Mouse (Mus musculus): ENCODE data around the gene Tbc1d8.

The Tbc1d8 gene

DNA sequence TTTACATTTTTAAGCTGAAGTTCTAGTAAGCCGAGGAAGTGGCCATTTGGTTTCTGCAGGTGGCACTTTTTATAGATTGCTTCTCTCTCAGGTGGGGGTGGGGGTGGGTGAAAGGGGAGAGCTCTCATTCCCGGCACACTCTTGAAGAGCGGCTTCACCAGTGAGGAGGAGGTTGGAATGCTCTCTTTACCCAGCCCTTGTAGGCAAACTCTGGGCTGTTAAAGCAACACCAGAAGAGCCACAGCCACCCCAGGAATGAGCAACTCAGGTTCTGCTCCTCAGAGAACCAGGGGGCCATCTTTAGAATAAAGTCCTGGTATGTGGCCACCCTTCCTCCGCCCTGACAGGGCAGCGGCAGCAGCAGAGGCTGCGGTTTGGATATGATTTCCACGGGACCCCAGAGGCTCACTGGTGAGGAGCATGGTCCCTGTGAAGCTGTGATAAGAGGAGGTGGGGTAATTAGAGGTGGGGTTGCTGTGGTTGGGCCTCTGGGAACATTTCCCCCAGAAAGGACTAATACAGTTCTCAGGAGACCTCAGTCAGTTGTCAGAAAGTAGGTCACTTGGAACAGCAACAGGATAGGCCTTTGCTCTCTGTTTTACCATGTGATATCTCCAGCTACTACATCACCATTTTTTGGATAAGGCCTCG lies 85.2 kb downstream of the Tbc1d8 start:
- no peak for DNase-seq

GRCm38 (mm10) chr1:39392189-39392588 lies 86.4 kb downstream of the Tbc1d8 start:
- DNase-seq, result peak; percentile 84

GRCm38 (mm10) chr1:39391652-39392051 lies 86.9 kb downstream of the Tbc1d8 start:
- no peak for DNase-seq

- DNase-seq, result no peak
These were observed 89.2 kb downstream of the Tbc1d8 start for GRCm38 (mm10) chr1:39389338-39389737.

GRCm38 (mm10) chr1:39388163-39388562 lies 90.4 kb downstream of the Tbc1d8 start:
- DNase-seq, result no peak

- DNase-seq, result no peak
These were observed 91.1 kb downstream of the Tbc1d8 start for GRCm38 (mm10) chr1:39387497-39387896.

- no peak for DNase-seq
These were observed 92.1 kb downstream of the Tbc1d8 start for GRCm38 (mm10) chr1:39386456-39386855.

DNA sequence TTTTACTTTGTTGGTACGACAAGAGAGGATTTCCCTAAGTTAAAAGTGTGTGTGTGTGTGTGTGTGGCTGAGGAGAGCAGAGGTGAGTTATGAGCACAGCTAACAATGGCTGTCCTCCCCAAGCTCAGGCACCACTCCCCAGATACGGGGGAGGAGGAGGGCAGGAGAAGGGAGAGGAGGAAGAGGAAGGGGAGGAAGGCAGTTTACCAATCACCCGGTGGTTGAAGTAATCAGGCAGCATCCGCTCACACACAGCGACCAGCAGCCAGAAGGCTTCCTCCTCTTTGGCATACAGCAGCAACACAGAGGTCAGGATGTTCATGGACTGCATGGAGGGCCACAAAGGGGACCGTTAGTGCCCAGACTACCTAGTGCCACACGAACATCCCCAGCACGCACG lies 93.6 kb downstream of the Tbc1d8 start:
- no peak for DNase-seq

- no peak for DNase-seq
These were observed 97.5 kb downstream of the Tbc1d8 start for GRCm38 (mm10) chr1:39381017-39381416.

GRCm38 (mm10) chr1:39379021-39379420 lies 99.5 kb downstream of the Tbc1d8 start:
- no peak for DNase-seq

DNA sequence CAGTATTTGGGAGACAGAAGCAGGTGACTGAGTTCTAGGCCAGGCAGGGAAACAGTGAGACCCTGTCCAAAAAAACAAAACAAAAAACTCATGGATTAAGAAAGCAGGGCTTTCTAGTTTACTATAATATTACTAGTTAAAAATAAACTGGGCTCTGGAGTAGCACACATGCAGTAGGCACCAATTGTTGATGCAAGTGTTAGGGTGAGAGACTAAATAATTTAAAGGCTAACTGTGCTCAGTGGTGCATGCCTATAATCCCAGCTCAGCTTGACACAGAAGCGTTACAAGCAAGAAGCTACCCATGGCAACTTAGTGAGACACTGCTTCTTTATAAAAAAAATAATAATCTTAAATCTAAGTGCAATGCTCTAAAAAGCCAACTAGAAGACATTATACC lies 100.0 kb downstream of the Tbc1d8 start:
- no peak for DNase-seq

GRCm38 (mm10) chr1:39376726-39377240 lies 101.8 kb downstream of the Tbc1d8 start:
- DNase-seq, result no peak

DNA sequence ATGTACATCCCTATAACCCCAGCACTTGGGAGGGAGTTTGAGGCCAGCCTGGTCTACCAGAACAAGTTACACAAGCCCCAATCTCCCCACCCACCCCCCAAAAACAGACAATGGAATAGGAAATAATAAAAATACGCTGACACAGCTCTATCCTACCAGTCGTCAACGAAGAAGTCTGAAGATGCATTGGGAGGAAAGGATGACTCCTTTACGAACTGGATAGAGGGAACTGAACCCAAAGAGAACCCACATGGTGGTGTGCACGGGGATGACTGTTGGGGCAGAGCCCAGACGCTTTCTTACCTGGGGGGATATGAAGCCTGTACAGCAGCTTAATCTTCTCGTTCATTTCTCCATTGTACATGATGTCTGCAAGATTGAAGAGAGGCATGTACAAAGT lies 102.4 kb downstream of the Tbc1d8 start:
- no peak for DNase-seq

DNA sequence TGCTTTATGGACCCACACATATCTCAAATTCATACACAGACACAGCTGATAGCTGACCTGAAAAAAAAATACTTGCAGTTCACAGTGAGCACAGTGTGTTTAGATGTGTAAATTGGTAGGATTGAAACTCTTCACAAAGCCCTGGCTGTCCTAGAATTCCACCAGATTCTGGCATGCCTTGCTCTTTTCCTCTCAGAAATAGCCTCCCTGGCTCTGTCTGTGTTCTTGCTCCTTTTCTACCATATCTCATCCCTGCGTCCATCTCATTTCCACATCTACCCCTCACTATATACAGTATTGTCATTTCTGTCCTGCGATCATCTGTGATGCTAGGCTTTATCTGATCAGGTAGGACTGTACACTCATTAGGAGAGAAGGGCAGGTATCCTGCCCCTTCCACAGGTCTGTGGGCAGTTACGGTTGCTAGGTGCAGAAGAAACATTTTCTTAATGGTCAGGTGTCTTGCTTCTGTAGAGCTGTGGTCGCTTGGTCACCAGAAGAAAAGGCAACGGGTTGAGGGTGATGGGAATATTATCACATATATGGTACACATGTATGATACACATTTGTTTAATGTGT lies 104.2 kb downstream of the Tbc1d8 start:
- no peak for DNase-seq

DNA sequence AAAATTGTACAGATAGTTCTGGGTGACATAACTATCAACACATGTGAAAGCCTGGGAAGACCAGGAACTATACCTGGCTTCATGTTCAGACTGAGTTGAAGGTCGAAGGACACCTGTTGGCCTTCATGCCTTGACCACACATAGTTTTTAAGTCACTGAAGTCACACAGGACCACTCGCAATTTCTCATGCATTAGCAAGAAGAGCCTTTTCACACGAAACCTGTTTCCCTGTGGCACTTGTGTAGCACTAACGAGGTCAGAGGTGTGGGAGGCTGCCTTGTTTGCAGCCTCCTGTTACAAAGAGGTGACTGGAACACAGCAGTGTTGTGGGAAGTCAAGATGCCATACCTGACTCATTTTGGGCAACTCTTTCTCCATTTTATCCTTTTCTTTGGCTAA lies 105.2 kb downstream of the Tbc1d8 start:
- no peak for DNase-seq

GRCm38 (mm10) chr1:39372220-39372843 lies 106.2 kb downstream of the Tbc1d8 start:
- no peak for DNase-seq

GRCm38 (mm10) chr1:39370431-39370830 lies 108.1 kb downstream of the Tbc1d8 start:
- DNase-seq, result no peak

GRCm38 (mm10) chr1:39368267-39368841 lies 110.2 kb downstream of the Tbc1d8 start:
- DNase-seq, result no peak

DNA sequence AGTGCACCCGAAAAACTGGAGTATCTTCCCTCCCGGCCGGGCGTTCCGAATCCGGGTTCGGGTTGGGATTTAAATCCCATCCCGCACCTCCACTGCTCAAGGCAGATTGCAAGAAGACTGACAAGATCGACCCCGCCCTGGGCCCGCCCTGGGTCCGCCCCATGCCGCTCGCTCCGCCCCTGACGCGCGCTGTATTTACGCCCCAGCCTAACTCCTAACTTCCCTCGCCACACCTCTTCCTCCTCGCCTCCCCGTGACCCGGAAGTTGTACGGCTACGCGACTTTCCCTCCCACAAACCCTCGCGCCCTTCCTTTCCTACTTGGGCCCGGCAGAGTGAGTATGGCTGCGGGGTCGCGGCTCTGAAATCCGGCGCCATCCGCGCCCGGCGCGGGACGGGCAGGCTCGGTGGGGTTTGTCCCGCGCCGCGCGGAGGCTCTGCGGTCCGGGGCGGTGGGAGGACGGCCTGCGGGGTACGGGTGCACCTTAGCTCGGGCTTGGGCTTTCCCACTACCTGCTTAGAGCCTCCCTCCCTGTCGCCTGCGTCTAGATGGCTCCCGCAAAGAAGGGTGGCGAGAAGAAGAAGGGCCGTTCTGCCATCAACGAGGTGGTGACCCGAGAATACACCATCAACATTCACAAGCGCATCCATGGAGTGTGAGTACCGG lies 110.8 kb downstream of the Tbc1d8 start, which contains the start of gene Rpl31:
Gene Rpl31, plus strand, starts transcription at position 242 of the 666 bp plus-strand sequence.
- peak; percentile 98 for DNase-seq

DNA sequence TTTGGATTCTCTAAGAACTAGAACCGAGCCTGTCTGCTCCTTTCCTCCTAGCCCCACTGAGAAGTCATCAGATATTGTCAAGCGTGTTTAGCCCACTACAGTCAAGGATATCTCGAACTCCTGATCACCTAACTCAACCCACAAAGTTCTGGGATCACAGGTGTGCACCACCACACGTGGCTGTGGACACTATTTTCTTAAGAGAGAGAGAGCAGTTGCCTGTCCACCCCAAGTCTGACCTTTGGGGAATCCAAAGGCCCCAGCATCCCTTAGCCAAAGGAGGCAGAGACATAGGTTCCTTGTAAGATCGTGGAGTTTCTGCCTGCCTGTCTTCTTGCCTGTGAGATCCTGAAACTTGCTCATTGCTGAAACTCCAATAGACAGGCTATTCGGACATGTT lies 111.5 kb downstream of the Tbc1d8 start:
- DNase-seq, result peak; percentile 11

DNA sequence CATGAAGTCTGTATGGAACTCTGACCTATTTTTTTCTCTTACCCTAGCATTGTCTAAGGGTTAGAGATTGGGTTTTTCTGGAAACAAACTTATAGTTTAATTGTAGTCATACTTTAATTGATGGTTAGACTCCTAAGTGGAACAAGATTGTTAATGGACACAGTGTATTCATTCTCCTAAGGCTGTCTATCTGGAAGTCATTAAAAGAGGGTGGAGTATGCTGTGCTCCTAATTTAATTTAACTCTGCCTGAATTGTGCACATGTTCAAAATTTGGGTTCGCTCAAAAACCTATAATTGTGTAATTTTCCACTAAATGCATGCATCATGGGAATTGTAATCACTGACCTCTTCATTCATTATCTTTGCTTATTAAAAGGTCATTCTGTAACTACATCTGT lies 113.0 kb downstream of the Tbc1d8 start:
- DNase-seq, result no peak

- DNase-seq, result no peak
These were observed 116.1 kb downstream of the Tbc1d8 start for GRCm38 (mm10) chr1:39362515-39362893.
